Mouse (Mus musculus) pancreas, adult 10 weeks (tissue): ENCODE data around the gene Litaf. TPM values are rescaled to one million over a fixed set of nuclear protein-coding genes. Genes with fewer than 3 reads are reported as not detected.

Experiments
- polyA plus RNA-seq: library from polyadenylated mRNA; stranded (reverse); fragments of 350-450 nt; fragmentation: Illumina TruSeq; extraction: RNeasy Lipid Tissue Mini Kit (QIAGEN cat#74804); gene quantifications from one replicate; pipeline ENCODE4 v1.2.3, GENCODE M21; 2015; ENCODE audit warnings: low read depth, low replicate concordance; ENCODE audit not compliant: insufficient read depth

The Litaf gene
- polyA plus RNA-seq: 19.8 TPM

DNA sequence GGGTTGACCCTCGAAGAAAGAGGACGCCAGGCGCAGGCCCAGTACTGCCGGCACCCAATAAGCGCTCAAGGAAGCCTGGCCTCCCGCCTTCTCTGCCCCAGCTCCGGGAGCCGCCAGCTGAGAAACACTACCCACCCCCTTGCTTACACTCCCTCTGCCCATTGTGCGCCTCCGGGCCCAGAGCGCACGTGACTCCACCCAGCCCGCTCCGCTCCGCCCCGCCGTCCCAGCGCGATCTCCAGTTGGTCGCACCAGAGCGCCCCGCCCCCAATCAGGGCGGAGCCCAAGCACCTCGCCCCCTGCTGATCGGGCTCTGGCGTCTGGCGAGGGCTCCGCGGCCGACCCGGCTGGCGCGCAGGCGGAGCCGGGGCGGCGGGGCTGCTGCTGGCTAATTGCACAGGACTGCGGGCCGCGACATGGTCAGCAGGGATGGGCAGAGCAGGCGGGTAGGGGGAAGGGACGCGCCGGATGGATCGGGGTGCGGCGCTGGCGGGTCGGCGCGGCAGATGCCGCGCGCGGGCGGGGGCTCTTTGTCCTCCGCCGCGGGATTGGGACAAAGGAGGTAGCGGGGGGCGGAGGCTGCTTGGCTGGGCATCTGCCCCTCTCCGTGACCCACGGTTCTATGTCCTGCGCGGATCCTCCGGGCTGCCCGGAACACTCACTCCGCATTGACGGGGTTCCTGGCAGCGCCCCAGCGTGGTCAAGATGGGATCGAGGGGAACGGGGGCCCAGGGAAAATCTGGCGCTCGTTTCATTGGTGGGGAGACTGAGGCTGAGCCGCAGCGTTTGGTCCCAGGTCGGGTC, at the start of gene Litaf:
Litaf (minus strand) TSS at position 129 of the 804 bp plus-strand sequence.

DNA sequence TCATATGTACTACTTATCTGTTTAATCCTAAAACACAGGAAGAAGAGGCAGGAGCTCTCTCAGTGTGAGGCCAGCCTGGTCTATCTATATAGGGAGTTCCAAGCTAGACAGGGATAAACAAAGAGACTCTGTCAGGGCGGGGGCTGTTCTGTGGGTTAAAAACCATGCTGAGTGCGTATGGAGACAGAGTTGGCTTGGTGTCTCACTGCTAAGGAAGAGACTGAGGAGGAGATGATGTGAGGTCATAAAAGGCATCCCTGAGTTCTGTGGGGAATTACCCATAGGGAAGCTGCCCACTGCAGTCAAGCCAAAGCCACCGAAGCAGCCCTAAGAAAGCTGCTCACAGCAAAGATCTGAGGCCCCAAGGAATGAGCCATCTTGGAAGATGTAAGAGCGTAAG, 5.3 kb downstream of the Litaf start, which contains the start of gene Snn:
Snn (plus strand) TSS at position 301 of the 400 bp plus-strand sequence.

Other genes starting within 250 kb of the Litaf start
- not detected for gene Rmi2, start 231.1 kb downstream of the Litaf start, polyA plus RNA-seq
- gene Snn, start 5.2 kb downstream of the Litaf start, polyA plus RNA-seq: 4.3 TPM
- 28.1 TPM for gene Txndc11, start 68.5 kb upstream of the Litaf start, polyA plus RNA-seq
- 71.0 TPM for gene Zc3h7a, start 110.2 kb upstream of the Litaf start, polyA plus RNA-seq
- gene Rsl1d1, start 137.2 kb upstream of the Litaf start, polyA plus RNA-seq: 17.1 TPM
- 21.2 TPM for gene Gspt1, start 188.2 kb upstream of the Litaf start, polyA plus RNA-seq
- gene Tnfrsf17, start 247.7 kb upstream of the Litaf start, polyA plus RNA-seq: not detected